Mouse (Mus musculus) embryonic fibroblast, embryonic 13.5 days (primary cell): ENCODE data around the gene Kcna4.

Source experiments
- CTCF ChIP-seq: IDR thresholded peaks from 2 replicates; pipeline ENCODE4 v1.5.1; 2011; ENCODE audit warnings: mild to moderate bottlenecking, control low read depth, low read length, moderate library complexity, borderline replicate concordance; ENCODE audit not compliant: insufficient read depth
- POLR2A ChIP-seq: IDR thresholded peaks from 2 replicates; pipeline ENCODE4 v1.6.1; 2011; ENCODE audit warnings: low read depth, mild to moderate bottlenecking, control low read depth, low read length, moderate library complexity

DNA sequence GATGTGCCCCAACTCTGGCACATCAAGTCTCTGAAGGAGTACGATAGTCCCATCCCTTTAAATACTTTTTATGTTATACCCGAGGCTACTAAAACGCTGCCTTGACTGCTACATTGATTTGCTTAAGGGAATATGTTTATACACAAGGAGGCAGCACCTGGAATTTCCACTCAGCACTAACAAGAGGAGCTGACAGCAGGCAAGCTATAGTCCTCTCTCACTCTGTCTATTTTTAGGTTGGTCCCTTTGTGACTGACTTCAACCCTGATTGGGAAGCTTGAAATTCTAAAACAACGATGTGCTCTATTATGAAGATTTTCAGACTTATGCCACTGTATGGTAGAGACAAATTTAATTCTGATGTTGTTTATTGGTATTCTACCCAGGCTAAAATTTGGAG, 15.6 kb downstream of the Kcna4 start:
- TF ChIP-seq CTCF (no peak), POLR2A (no peak)
